Mouse (Mus musculus): Measurements from ENCODE around the gene Gcnt1.

The Gcnt1 gene

GRCm38 (mm10) chr19:17372701-17373100 is at the start of gene Gcnt1:
Gcnt1 (minus strand) TSS chr19:17372844.
- DNase-seq, result no peak

GRCm38 (mm10) chr19:17417855-17418254 is 45.2 kb upstream of the Gcnt1 start:
- DNase-seq, result no peak

- no peak for DNase-seq
Measured at GRCm38 (mm10) chr19:17412915-17413459, 40.3 kb upstream of the Gcnt1 start.

- no peak for DNase-seq
Measured at GRCm38 (mm10) chr19:17410465-17411065, 37.9 kb upstream of the Gcnt1 start.

- DNase-seq, result no peak
Measured at GRCm38 (mm10) chr19:17409351-17409750, 36.7 kb upstream of the Gcnt1 start.

GRCm38 (mm10) chr19:17408591-17408990 is 35.9 kb upstream of the Gcnt1 start:
- DNase-seq, result no peak

GRCm38 (mm10) chr19:17406823-17407222 is 34.2 kb upstream of the Gcnt1 start:
- no peak for DNase-seq

GRCm38 (mm10) chr19:17403175-17403574 is 30.5 kb upstream of the Gcnt1 start:
- no peak for DNase-seq

- no peak for DNase-seq
Measured at GRCm38 (mm10) chr19:17400571-17400970, 27.9 kb upstream of the Gcnt1 start.

GRCm38 (mm10) chr19:17399965-17400364 is 27.3 kb upstream of the Gcnt1 start:
- DNase-seq, result no peak

- DNase-seq, result peak in 1 of 2 experiments; percentile 36
Measured at GRCm38 (mm10) chr19:17397922-17398321, 25.3 kb upstream of the Gcnt1 start.

- no peak for DNase-seq
Measured at GRCm38 (mm10) chr19:17396802-17397201, 24.2 kb upstream of the Gcnt1 start.

- DNase-seq, result peak; percentile 96
Measured at GRCm38 (mm10) chr19:17393841-17394591, 21.4 kb upstream of the Gcnt1 start, which contains the start of gene Rfk. Rfk (plus strand) TSS chr19:17394043.

GRCm38 (mm10) chr19:17392866-17393265 is 20.2 kb upstream of the Gcnt1 start:
- DNase-seq, result no peak

- DNase-seq, result no peak
Measured at GRCm38 (mm10) chr19:17388404-17388803, 15.8 kb upstream of the Gcnt1 start.

- no peak for DNase-seq
Measured at GRCm38 (mm10) chr19:17386424-17386823, 13.8 kb upstream of the Gcnt1 start.

GRCm38 (mm10) chr19:17385426-17385825 is 12.8 kb upstream of the Gcnt1 start:
- no peak for DNase-seq

GRCm38 (mm10) chr19:17385022-17385421 is 12.4 kb upstream of the Gcnt1 start:
- DNase-seq, result no peak

- no peak for DNase-seq
Measured at GRCm38 (mm10) chr19:17382807-17383397, 10.3 kb upstream of the Gcnt1 start.

GRCm38 (mm10) chr19:17380549-17380948 is 7.9 kb upstream of the Gcnt1 start:
- DNase-seq, result no peak

- no peak for DNase-seq
Measured at GRCm38 (mm10) chr19:17378845-17379244, 6.2 kb upstream of the Gcnt1 start.

- DNase-seq, result no peak
Measured at GRCm38 (mm10) chr19:17369581-17369980, 3.1 kb downstream of the Gcnt1 start.

- no peak for DNase-seq
Measured at GRCm38 (mm10) chr19:17368557-17368956, 4.1 kb downstream of the Gcnt1 start.

Measured in lung, postnatal 4 days (tissue).